9 mouse cellular contexts compared by ENCODE assay signal in genomic region chr7:35322732-35323420, GRCm38 (mm10). TPM values are rescaled to one million over a fixed set of nuclear protein-coding genes. Genes with fewer than 3 reads are reported as not detected.
DNase-seq lines count a peak whose midpoint lies in the region; ATAC-seq lines count a peak whose summit lies in the region.
"Had no signal": no experiment of that assay in that cellular context is flagged by ENCODE, and none has a peak within 500 bp of the region (broad histone marks: within the 10 kb centered on the region; RNA-seq: fewer than 3 reads in every experiment).

No protein-coding gene starts in this region.

- H3K4me1 ChIP-seq in heart, embryonic 15.5 days (replicated peaks), result 0 out of 2 replicates have a peak, but pooled peaks cover 7% of the 10 kb centered on the region
- no peaks in the 10 kb centered on the region for H3K4me1 ChIP-seq in hindbrain, embryonic 11.5 days (replicated peaks; ENCODE audit: control insufficient read depth, insufficient read depth, low read length)
- H3K4me1 ChIP-seq in midbrain, embryonic 15.5 days, result peaks cover 6% of the 10 kb centered on the region

- H3K36me3 ChIP-seq in heart, embryonic 15.5 days, result no peaks in the 10 kb centered on the region
- no peaks in the 10 kb centered on the region for H3K36me3 ChIP-seq in hindbrain, embryonic 11.5 days (ENCODE audit: control insufficient read depth, insufficient read depth, low read length)
- no peaks in the 10 kb centered on the region for H3K36me3 ChIP-seq in midbrain, embryonic 15.5 days (replicated peaks)

- intact Hi-C loops in gastrocnemius, postnatal 14 days (cut with DNase I; ENCODE audit: low total_unique reads), result no loop called here

- 0 out of 2 replicates have a peak overlapping the region, but pooled peaks have one; percentile 10 for H3K4me2 ChIP-seq in heart, embryonic 15.5 days
- H3K4me2 ChIP-seq in hindbrain, embryonic 11.5 days (replicated peaks; ENCODE audit: low read depth, low read length), result no peak overlapping the region; the same call in 1 of the 2 replicates
- peak overlapping the region; percentile 14 for H3K4me2 ChIP-seq in midbrain, embryonic 15.5 days

- H3K4me3 ChIP-seq in heart, embryonic 15.5 days, result no peak overlapping the region
- H3K4me3 ChIP-seq in hindbrain, embryonic 11.5 days (ENCODE audit: low read depth, low read length), result no peak overlapping the region
- no peak overlapping the region for H3K4me3 ChIP-seq in midbrain, embryonic 15.5 days
- H3K4me3 ChIP-seq: left cerebral cortex, adult 2 months had no signal

- WGBS in heart, embryonic 15.5 days, result 11% methylated on average over 11 of the region's 13 CpGs
- WGBS in hindbrain, embryonic 11.5 days, result 8% methylated on average over 11 of the region's 13 CpGs
- WGBS in midbrain, embryonic 15.5 days, result 4% methylated on average over 12 of the region's 13 CpGs

- no peak for ATAC-seq in heart, embryonic 15.5 days (replicated peaks; ENCODE audit: insufficient number of reproducible peaks, insufficient read depth, low FRiP score, low read depth)
- no peak for ATAC-seq in hindbrain, embryonic 11.5 days (ENCODE audit: low FRiP score)
- no peak for ATAC-seq in midbrain, embryonic 15.5 days (replicated peaks)
- ATAC-seq in megakaryocyte-erythroid progenitor cell, adult 5-6 weeks (replicated peaks; ENCODE audit: low FRiP score, low TSS enrichment, poor library complexity, severe bottlenecking), result no peak

- H3K9ac ChIP-seq in heart, embryonic 15.5 days, result no peak overlapping the region
- peak overlapping the region; percentile 8; the same call in 1 of the 2 replicates for H3K9ac ChIP-seq in hindbrain, embryonic 11.5 days (ENCODE audit: low read depth, low read length)
- H3K9ac ChIP-seq in midbrain, embryonic 15.5 days, result no peak overlapping the region

- DNase-seq in heart, postnatal 4 days, result no peak
- peak; percentile 20 for DNase-seq in brain, adult 2 months (ENCODE audit: low read depth, low spot score)
- peak; percentile 20 for DNase-seq in hindbrain, embryonic 11.5 days (ENCODE audit: low spot score)
- DNase-seq in gastrocnemius, postnatal 14 days, result no peak
- DNase-seq in layer of hippocampus, adult 8-10 months (ENCODE audit: low spot score in 2 of 2), result no peak

- no peaks in the 10 kb centered on the region for H3K27me3 ChIP-seq in heart, embryonic 15.5 days
- H3K27me3 ChIP-seq in hindbrain, embryonic 11.5 days (ENCODE audit: control insufficient read depth, insufficient read depth, low read length), result no peaks in the 10 kb centered on the region
- H3K27me3 ChIP-seq in midbrain, embryonic 15.5 days (replicated peaks), result 0 out of 2 replicates have a peak, but pooled peaks cover 4% of the 10 kb centered on the region

- H3K9me3 ChIP-seq in heart, embryonic 15.5 days (replicated peaks), result no peaks in the 10 kb centered on the region
- H3K9me3 ChIP-seq in hindbrain, embryonic 11.5 days (ENCODE audit: control insufficient read depth, low read length), result no peaks in the 10 kb centered on the region
- no peaks in the 10 kb centered on the region for H3K9me3 ChIP-seq in midbrain, embryonic 15.5 days

- no peak overlapping the region for H3K27ac ChIP-seq in heart, embryonic 15.5 days
- H3K27ac ChIP-seq in hindbrain, embryonic 11.5 days (ENCODE audit: low read depth, low read length), result no peak overlapping the region
- H3K27ac ChIP-seq in midbrain, embryonic 15.5 days, result no peak overlapping the region
- H3K27ac ChIP-seq: left cerebral cortex, adult 2 months had no signal

RNA-seq across cellular contexts. Expression of gene Gpatch1, which starts 4.6 kb away (rescaled TPM):
- polyA plus RNA-seq in heart, embryonic 15.5 days (2015; fragmentation: Nextera tagmentation; extraction: Ambion mirVana), result 10.3 and 11.8 TPM in 2 replicates
- total RNA-seq in heart, postnatal 4 days (2021), result 10 to 100 TPM; 11.4 to 12.7 TPM
- 18.1 and 19.5 TPM in 2 replicates for polyA plus RNA-seq in hindbrain, embryonic 11.5 days (2014; fragmentation: Nextera tagmentation; extraction: Ambion mirVana)
- 19.9 and 23.1 TPM in 2 replicates for polyA plus RNA-seq in midbrain, embryonic 15.5 days (2015; fragmentation: Nextera tagmentation; extraction: Ambion mirVana)
- total RNA-seq in megakaryocyte-erythroid progenitor cell, adult 5-6 weeks (2014; fragmentation: Nextera tagmentation), result 13.8 and 26.2 TPM in 2 replicates
- total RNA-seq in megakaryocyte-erythroid progenitor cell, adult 5-6 weeks (2017), result 23.3 and 39.3 TPM in 2 replicates
- total RNA-seq in gastrocnemius, postnatal 14 days (2021), result 1 to 10 TPM; 4.3 to 5.3 TPM
- total RNA-seq in layer of hippocampus, adult 8-10 months (2022), result 10 to 100 TPM; 25.3 to 30.4 (median 26.5) TPM

RNA-seq across cellular contexts. Expression of gene Rhpn2, which starts 11.1 kb away (rescaled TPM):
- polyA plus RNA-seq in heart, embryonic 15.5 days (2015; fragmentation: Nextera tagmentation; extraction: Ambion mirVana), result 5.2 and 6.6 TPM in 2 replicates
- 1 to 10 TPM; 4.1 to 4.4 TPM for total RNA-seq in heart, postnatal 4 days (2021)
- polyA plus RNA-seq in hindbrain, embryonic 11.5 days (2014; fragmentation: Nextera tagmentation; extraction: Ambion mirVana), result 3.1 and 3.7 TPM in 2 replicates
- polyA plus RNA-seq in midbrain, embryonic 15.5 days (2015; fragmentation: Nextera tagmentation; extraction: Ambion mirVana), result 1.9 and 2.1 TPM in 2 replicates
- total RNA-seq in megakaryocyte-erythroid progenitor cell, adult 5-6 weeks (2014; fragmentation: Nextera tagmentation), result not detected in 2 replicates
- total RNA-seq in megakaryocyte-erythroid progenitor cell, adult 5-6 weeks (2017), result not detected in 2 replicates
- total RNA-seq in gastrocnemius, postnatal 14 days (2021), result 1 to 10 TPM in 1 of 2 experiments, under 1 TPM in 1; 0.78 to 1.1 TPM
- total RNA-seq in layer of hippocampus, adult 8-10 months (2022), result 1 to 10 TPM; 6.2 to 7.6 (median 7.3) TPM

Comparison
In these comparisons a context has a peak if more than half of its experiments do, and no peak if none do; other contexts are left out.
1. DNase-seq: peak in brain, adult 2 months (single experiment) and hindbrain, embryonic 11.5 days (single experiment); none in heart, postnatal 4 days (single experiment), gastrocnemius, postnatal 14 days (single experiment) and layer of hippocampus, adult 8-10 months (0 of 2).